Mouse (Mus musculus) brain, embryonic 14.5 days (tissue): ENCODE results near the gene Pla2g1b.

Experiments used
- CTCF ChIP-seq: fragments of 200-500 bp; IDR thresholded peaks from 2 replicates; pipeline ENCODE4 v1.5.1; 2012; ENCODE audit warnings: inconsistent platforms, mild to moderate bottlenecking, moderate library complexity, borderline replicate concordance; ENCODE audit not compliant: insufficient read depth, insufficient read length; ENCODE audit errors: extremely low read depth
- POLR2A ChIP-seq: fragments of 200-500 bp; IDR thresholded peaks from 2 replicates; pipeline ENCODE4 v1.6.1; 2012; ENCODE audit warnings: mild to moderate bottlenecking, inconsistent platforms, borderline replicate concordance; ENCODE audit not compliant: poor library complexity, insufficient read depth, insufficient read length, severe bottlenecking; ENCODE audit errors: extremely low read depth

DNA sequence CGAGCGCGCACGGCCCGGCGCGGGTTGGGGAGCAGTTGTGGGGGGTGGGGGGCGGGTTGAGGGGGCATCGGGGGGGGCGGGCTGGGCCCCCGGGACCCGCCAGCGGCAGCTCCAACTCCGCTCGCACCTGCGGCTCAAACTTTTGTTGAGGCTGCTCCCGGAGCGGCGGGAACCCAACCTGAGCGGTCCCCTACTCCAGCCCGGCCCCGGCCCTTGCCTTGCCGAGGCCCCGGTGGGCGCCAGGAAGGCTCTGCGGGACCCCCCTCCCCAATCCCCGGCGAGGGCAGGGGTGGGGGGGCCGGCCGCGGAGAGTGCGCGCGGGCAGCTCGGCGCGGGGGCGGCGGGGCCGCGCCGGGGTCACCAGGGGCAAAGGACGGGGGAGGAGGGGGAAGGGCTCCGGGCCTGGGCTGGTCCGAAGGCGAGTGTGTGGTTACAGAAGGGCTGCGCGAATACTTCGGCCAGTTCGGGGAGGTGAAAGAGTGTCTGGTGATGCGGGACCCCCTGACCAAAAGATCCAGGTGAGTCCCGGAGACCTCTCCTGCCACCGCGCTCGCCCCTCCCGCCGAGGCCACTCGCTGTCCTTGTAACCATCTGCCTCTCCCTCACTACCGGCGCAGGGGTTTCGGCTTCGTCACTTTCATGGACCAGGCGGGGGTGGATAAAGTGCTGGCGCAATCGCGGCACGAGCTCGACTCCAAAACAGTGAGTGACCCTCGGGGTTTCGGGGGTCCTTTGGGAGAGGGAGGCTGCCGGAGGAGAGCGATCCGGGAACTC lies 35.7 kb upstream of the Pla2g1b start:
- no peak for TF ChIP-seq CTCF
- TF ChIP-seq POLR2A: no peak
